Mouse (Mus musculus) lung, postnatal 0 days (tissue): ENCODE data around the gene Sema6d.

Source experiments
- CTCF ChIP-seq: IDR thresholded peaks from 2 replicates; pipeline ENCODE4 v1.5.1; 2016; ENCODE audit warnings: antibody characterized with exemption, mild to moderate bottlenecking
- EP300 ChIP-seq: IDR thresholded peaks from 2 replicates; pipeline ENCODE4 v1.6.1; 2016; ENCODE audit warnings: antibody characterized with exemption, mild to moderate bottlenecking, control low read depth

GRCm38 (mm10) chr2:124090231-124091141 lies 717 bp downstream of the Sema6d start:
- TF ChIP-seq CTCF (no peak), EP300 (no peak)
